ENCODE assay signal across 1 mouse cellular context in genomic region chr6:108759698-108760039, GRCm38 (mm10).
TF ChIP-seq lines count a peak whose summit lies in the region.

No protein-coding gene starts in this region.

TF ChIP-seq in CH12.LX, 34 proteins besides CTCF, POLR2A, EP300 and RAD21:
- TF ChIP-seq MEF2A (IDR thresholded peaks at IDR 0.05; ENCODE audit: borderline replicate concordance, low read depth, low read length): no peak
- no peak for TF ChIP-seq TCF12 (IDR thresholded peaks at IDR 0.05; ENCODE audit: low read depth, low read length)
